Mouse (Mus musculus): ENCODE measurements around the gene Tas2r126. TPM values are rescaled to one million over a fixed set of nuclear protein-coding genes. Genes with fewer than 3 reads are reported as not detected.

Tas2r126 gene
- polyA plus RNA-seq (2015; fragmentation: Nextera tagmentation; extraction: Ambion mirVana) = not detected in 2 replicates

DNA sequence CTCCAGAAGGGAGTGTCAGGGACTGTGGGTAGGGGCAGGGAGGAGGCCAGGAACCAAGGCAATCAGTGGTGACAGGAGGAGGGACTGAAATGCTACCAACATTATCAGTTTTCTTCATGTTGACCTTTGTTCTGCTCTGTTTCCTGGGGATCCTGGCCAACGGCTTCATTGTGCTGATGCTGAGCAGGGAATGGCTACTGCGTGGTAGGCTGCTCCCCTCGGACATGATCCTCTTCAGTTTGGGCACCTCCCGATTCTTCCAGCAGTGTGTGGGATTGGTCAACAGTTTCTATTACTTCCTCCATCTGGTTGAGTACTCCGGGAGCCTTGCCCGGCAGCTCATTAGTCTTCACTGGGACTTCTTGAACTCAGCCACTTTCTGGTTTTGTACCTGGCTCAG is at the start of gene Tas2r126:
Gene Tas2r126, plus strand, starts transcription at position 90 of the 400 bp plus-strand sequence.
- no peak within 1 kb of the TSS for H3K4me3 ChIP-seq
- no peak within 1 kb of the TSS for H3K9ac ChIP-seq
- no peaks in the 10 kb centered on the region for H3K27me3 ChIP-seq
- no peak for ATAC-seq
- H3K4me1 ChIP-seq = no peaks in the 10 kb centered on the region
- 90% methylated on average over 6 of the region's 6 CpGs for WGBS
- H3K27ac ChIP-seq = no peak within 1 kb of the TSS
- H3K4me2 ChIP-seq = no peak within 1 kb of the TSS
- no peaks in the 10 kb centered on the region for H3K36me3 ChIP-seq (ENCODE audit: poor library complexity, severe bottlenecking)
- no peaks in the 10 kb centered on the region for H3K9me3 ChIP-seq (replicated peaks)

GRCm38 (mm10) chr6:42385635-42386034 is 48.7 kb upstream of the Tas2r126 start:
- ATAC-seq = no peak
- no peak overlapping the region for H3K9ac ChIP-seq
- no peak overlapping the region for H3K4me3 ChIP-seq
- no peak overlapping the region for H3K4me2 ChIP-seq
- H3K27me3 ChIP-seq = no peaks in the 10 kb centered on the region
- no peaks in the 10 kb centered on the region for H3K4me1 ChIP-seq
- H3K36me3 ChIP-seq (ENCODE audit: poor library complexity, severe bottlenecking) = no peaks in the 10 kb centered on the region
- H3K9me3 ChIP-seq (replicated peaks) = no peaks in the 10 kb centered on the region
- no peak overlapping the region for H3K27ac ChIP-seq
- WGBS = 82% methylated on average over 4 of the region's 4 CpGs

DNA sequence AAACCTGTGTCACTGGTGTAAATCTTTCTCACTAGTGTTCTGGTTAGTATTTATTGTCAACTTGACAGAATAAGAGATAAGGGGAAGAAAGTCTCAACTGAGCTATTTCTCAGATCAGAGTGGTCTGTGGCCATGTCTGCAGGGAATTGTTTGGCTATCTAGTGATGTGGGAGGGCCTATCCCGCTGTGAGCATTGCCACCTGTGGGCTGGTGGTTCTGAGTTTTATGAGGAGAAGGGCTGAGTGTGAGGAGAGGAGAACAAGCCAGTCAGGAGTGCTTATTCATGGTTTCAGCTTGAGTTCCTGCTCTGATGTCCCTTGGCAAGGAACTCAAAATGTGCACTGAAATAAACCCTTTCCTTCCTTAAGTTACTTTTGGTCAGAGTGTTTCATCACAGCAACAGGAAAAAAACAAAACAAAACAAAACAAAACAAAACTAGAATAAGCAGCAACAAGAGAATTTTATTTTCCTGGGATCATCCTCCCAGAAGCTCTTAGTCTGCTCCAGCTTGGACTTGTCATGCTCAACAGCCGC is 42.5 kb upstream of the Tas2r126 start:
- Histone ChIP-seq H3K4me1 (no peaks in the 10 kb centered on the region), H3K4me3 (no peak overlapping the region), H3K9me3 (replicated peaks) (no peaks in the 10 kb centered on the region), H3K9ac (no peak overlapping the region), H3K36me3 (ENCODE audit: poor library complexity, severe bottlenecking) (no peaks in the 10 kb centered on the region), H3K27me3 (no peaks in the 10 kb centered on the region), H3K27ac (no peak overlapping the region), H3K4me2 (no peak overlapping the region)
- 73% methylated on average over 2 of the region's 2 CpGs for WGBS
- no peak for ATAC-seq

GRCm38 (mm10) chr6:42395960-42396809 is 38.1 kb upstream of the Tas2r126 start:
- Histone ChIP-seq H3K27ac (no peak overlapping the region), H3K36me3 (ENCODE audit: poor library complexity, severe bottlenecking) (no peaks in the 10 kb centered on the region), H3K9me3 (replicated peaks) (no peaks in the 10 kb centered on the region), H3K9ac (no peak overlapping the region), H3K4me3 (no peak overlapping the region), H3K4me2 (no peak overlapping the region), H3K4me1 (no peaks in the 10 kb centered on the region), H3K27me3 (no peaks in the 10 kb centered on the region)
- 73% methylated on average over 9 of the region's 9 CpGs for WGBS
- no peak for ATAC-seq

- H3K36me3 ChIP-seq (ENCODE audit: poor library complexity, severe bottlenecking) = no peaks in the 10 kb centered on the region
- H3K4me2 ChIP-seq = no peak overlapping the region
- H3K27me3 ChIP-seq = no peaks in the 10 kb centered on the region
- 79% methylated on average over 3 of the region's 3 CpGs for WGBS
- ATAC-seq = no peak
- no peak overlapping the region for H3K4me3 ChIP-seq
- H3K4me1 ChIP-seq = no peaks in the 10 kb centered on the region
- H3K9me3 ChIP-seq (replicated peaks) = no peaks in the 10 kb centered on the region
- H3K27ac ChIP-seq = no peak overlapping the region
- H3K9ac ChIP-seq = no peak overlapping the region
Measured at GRCm38 (mm10) chr6:42397041-42397657, 37.2 kb upstream of the Tas2r126 start.

DNA sequence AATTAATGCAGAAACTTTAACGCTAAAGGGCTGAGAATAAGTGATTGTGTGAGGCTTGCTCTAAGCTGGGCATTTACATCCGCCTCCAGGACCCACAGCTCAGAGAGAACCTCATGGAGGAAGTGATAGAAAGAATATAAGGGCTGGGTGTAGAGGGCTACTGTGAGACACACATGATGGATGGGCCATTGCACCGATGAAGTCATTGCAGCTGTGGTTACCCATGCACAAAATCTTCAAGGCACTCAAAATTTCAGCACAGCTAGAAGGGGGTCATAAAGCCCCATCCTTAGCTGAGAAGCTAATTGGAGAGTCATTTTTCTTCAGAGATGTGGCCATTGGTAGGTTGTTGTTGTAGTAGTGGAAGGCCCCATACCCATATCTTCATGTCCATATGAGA is 36.0 kb upstream of the Tas2r126 start:
- H3K9me3 ChIP-seq (replicated peaks) = no peaks in the 10 kb centered on the region
- H3K36me3 ChIP-seq (ENCODE audit: poor library complexity, severe bottlenecking) = no peaks in the 10 kb centered on the region
- H3K27ac ChIP-seq = no peak overlapping the region
- H3K4me2 ChIP-seq = no peak overlapping the region
- 87% methylated on average over 3 of the region's 3 CpGs for WGBS
- no peaks in the 10 kb centered on the region for H3K27me3 ChIP-seq
- no peak for ATAC-seq
- no peaks in the 10 kb centered on the region for H3K4me1 ChIP-seq
- H3K9ac ChIP-seq = no peak overlapping the region
- H3K4me3 ChIP-seq = no peak overlapping the region

GRCm38 (mm10) chr6:42398998-42399397 is 35.3 kb upstream of the Tas2r126 start:
- H3K9ac ChIP-seq = no peak overlapping the region
- H3K4me1 ChIP-seq = no peaks in the 10 kb centered on the region
- H3K27me3 ChIP-seq = no peaks in the 10 kb centered on the region
- 96% methylated on average over 1 of the region's 1 CpGs for WGBS
- H3K27ac ChIP-seq = no peak overlapping the region
- H3K9me3 ChIP-seq (replicated peaks) = no peaks in the 10 kb centered on the region
- no peaks in the 10 kb centered on the region for H3K36me3 ChIP-seq (ENCODE audit: poor library complexity, severe bottlenecking)
- no peak for ATAC-seq
- H3K4me3 ChIP-seq = no peak overlapping the region
- no peak overlapping the region for H3K4me2 ChIP-seq

- Histone ChIP-seq H3K4me3 (no peak within 1 kb of the TSS), H3K27me3 (no peaks in the 10 kb centered on the region), H3K9ac (no peak within 1 kb of the TSS), H3K9me3 (replicated peaks) (no peaks in the 10 kb centered on the region), H3K4me2 (no peak within 1 kb of the TSS), H3K27ac (no peak within 1 kb of the TSS), H3K36me3 (ENCODE audit: poor library complexity, severe bottlenecking) (no peaks in the 10 kb centered on the region), H3K4me1 (no peaks in the 10 kb centered on the region)
- WGBS = 80% methylated on average over 1 of the region's 1 CpGs
- ATAC-seq = no peak
Measured at GRCm38 (mm10) chr6:42399938-42400337, 34.4 kb upstream of the Tas2r126 start, which contains the start of gene Tas2r143. Tas2r143 (plus strand) TSS chr6:42400238.

DNA sequence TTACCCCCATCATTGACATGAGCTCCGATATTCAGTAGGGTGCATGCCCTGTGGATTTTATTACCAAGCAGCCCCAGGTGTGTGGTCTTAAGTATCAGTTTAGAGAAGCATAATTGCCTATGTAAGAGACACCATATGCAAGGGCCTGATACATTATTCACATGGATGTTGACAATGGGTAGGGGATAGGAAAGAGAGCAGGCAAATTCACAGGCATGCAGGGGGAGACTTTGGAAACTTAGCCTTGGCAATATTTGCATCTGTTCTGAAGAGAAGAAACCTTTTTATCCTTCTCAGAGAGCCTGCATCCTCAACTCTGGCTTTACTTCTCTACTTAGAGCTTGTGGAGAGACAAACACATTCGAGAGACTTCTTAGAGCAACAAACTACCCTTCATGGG is 29.2 kb upstream of the Tas2r126 start, which contains the start of gene Tas2r135:
Gene Tas2r135, plus strand, starts transcription at position 301 of the 400 bp plus-strand sequence.
- no peaks in the 10 kb centered on the region for H3K27me3 ChIP-seq
- H3K9ac ChIP-seq = no peak within 1 kb of the TSS
- H3K4me2 ChIP-seq = no peak within 1 kb of the TSS
- no peak within 1 kb of the TSS for H3K4me3 ChIP-seq
- H3K27ac ChIP-seq = no peak within 1 kb of the TSS
- no peaks in the 10 kb centered on the region for H3K36me3 ChIP-seq (ENCODE audit: poor library complexity, severe bottlenecking)
- ATAC-seq = no peak
- no peaks in the 10 kb centered on the region for H3K4me1 ChIP-seq
- no peaks in the 10 kb centered on the region for H3K9me3 ChIP-seq (replicated peaks)
- whole genome bisulfite sequencing = 95% methylated on average over 2 of the region's 2 CpGs

DNA sequence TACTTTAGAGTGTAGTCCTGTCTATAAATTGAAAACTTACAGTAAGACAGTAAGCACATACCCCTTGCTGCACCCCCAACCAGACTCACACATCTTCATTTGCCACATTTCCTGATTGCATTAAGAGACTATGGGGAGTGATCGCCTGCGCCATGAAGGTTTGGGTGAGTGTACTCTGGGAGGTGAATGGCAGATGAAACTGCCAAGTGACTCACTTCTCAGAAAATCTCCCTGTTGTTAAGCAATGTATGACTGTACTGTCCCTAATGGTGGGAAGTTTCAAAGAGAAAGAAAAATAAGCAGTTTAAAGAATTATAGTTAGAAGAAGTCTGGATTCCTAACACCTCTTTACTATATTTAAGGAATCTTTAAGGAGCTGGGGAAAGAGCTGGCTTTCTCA is 14.9 kb upstream of the Tas2r126 start:
- H3K4me2 ChIP-seq = no peak overlapping the region
- 88% methylated on average over 2 of the region's 2 CpGs for WGBS

DNA sequence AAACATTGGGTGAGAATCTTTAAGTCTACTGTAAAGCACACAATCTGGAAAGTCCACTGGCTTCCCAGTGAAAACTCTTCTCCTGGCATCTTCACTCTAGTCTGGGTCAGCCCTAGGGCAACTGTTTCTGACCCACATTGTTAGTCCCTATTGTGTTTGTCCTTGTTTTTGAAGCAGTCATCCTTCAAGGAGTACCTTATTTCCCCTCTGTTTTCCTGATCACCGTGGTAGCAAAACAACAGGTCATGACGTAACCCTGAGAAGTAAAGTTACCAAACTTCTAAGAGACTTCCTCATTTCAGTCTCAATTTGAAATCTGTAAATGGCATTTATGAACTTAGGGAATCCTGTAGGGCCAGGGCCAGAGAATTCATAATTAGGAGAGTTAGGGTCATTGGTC is 12.9 kb upstream of the Tas2r126 start:
- Histone ChIP-seq H3K36me3 (ENCODE audit: poor library complexity, severe bottlenecking) (no peaks in the 10 kb centered on the region), H3K4me2 (no peak overlapping the region), H3K27me3 (no peaks in the 10 kb centered on the region), H3K9me3 (replicated peaks) (no peaks in the 10 kb centered on the region), H3K4me3 (no peak overlapping the region), H3K4me1 (no peaks in the 10 kb centered on the region), H3K27ac (no peak overlapping the region), H3K9ac (no peak overlapping the region)
- ATAC-seq = no peak
- WGBS = 81% methylated on average over 2 of the region's 2 CpGs

More for the DNA sequence above, 14.9 kb upstream of the Tas2r126 start:
- Histone ChIP-seq H3K4me1 (no peaks in the 10 kb centered on the region), H3K27ac (no peak overlapping the region), H3K27me3 (no peaks in the 10 kb centered on the region), H3K36me3 (ENCODE audit: poor library complexity, severe bottlenecking) (no peaks in the 10 kb centered on the region), H3K9me3 (replicated peaks) (no peaks in the 10 kb centered on the region), H3K4me3 (no peak overlapping the region), H3K9ac (no peak overlapping the region)
- ATAC-seq = no peak

DNA sequence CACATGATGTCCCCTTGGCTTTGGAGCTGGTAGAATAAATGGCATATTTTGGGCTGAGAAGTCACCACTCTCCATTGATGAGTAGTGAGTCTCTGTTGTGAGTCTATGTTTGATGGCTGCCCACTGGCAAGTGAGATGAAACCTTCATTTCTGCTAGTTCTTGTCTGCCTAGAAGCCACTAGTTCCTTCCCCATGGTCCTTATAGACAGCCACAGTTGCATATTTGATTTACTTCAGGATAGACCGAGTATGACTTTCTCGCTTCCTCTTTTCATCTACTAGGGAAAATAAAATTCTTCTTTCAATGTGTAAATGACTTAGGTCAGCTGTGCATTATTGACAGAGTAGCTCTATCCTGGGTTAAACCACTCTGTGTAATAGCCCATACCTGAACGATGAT is 9.9 kb upstream of the Tas2r126 start:
- H3K4me1 ChIP-seq = no peaks in the 10 kb centered on the region
- H3K4me3 ChIP-seq = no peak overlapping the region
- no peak overlapping the region for H3K27ac ChIP-seq
- no peaks in the 10 kb centered on the region for H3K9me3 ChIP-seq (replicated peaks)
- H3K4me2 ChIP-seq = no peak overlapping the region
- no peak overlapping the region for H3K9ac ChIP-seq
- 94% methylated on average over 3 of the region's 3 CpGs for WGBS
- H3K36me3 ChIP-seq (ENCODE audit: poor library complexity, severe bottlenecking) = no peaks in the 10 kb centered on the region
- no peaks in the 10 kb centered on the region for H3K27me3 ChIP-seq
- ATAC-seq = no peak
